Mouse (Mus musculus) small intestine, adult 2 months (tissue): ENCODE data around the gene Nova1.

Experiments
- CTCF ChIP-seq: fragments of 200-500 bp; IDR thresholded peaks from 2 replicates; pipeline ENCODE4 v1.5.1; 2012; ENCODE audit warnings: low read depth, mild to moderate bottlenecking, control low read depth, inconsistent platforms, low read length, moderate library complexity, mixed read lengths; ENCODE audit not compliant: insufficient replicate concordance, insufficient read length; ENCODE audit errors: extremely low read depth
- POLR2A ChIP-seq: fragments of 200-500 bp; IDR thresholded peaks from 2 replicates; pipeline ENCODE4 v1.6.1; 2012; ENCODE audit warnings: low read depth, mild to moderate bottlenecking, control low read depth, inconsistent platforms, low read length, moderate library complexity

DNA sequence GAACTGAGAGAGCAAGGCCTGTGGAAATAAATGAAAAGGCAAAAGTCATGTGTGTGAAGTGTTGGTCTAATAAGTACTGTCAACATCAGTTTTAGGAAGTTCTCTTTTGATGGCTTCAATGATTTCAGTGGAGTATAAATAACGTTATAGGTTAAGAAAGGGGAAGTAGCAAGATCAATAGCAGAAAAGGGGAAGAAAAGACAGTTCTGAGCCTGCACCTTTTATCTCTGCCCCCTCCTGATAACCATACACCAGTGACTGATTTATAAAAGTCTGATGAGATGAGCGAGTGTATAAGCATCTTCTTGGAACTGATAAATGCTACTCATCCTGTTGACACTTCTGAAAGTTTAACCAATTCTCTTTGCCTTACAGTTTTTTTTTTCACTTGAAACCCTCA is 108.6 kb downstream of the Nova1 start:
- TF ChIP-seq CTCF: no peak
- TF ChIP-seq POLR2A: no peak
